Comparison of ENCODE assay signal across 21 mouse cellular contexts in the genomic region with DNA sequence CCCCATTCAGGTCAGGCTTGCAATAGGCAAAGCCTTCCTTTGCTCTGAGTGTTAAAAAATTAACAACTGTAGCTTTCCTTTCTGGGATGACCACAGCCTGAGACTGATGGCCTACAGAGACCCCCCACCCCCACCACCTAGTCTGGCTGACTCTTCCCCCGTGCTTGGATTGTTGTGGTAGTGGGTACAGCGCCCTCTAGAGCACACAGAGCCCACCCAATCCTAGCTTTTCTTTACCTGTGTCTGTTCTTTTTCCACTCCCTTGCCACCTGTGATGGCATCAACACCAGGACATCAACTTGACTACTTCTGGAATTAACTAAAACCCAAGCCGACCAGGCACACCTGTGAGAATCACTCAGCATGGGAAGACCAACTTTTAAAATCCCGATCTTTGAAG.
A peak's percentile ranks its signal among the peaks of the same experiment; 100 is the strongest.
DNase-seq lines count a peak whose midpoint lies in the region; ATAC-seq and TF ChIP-seq lines count a peak whose summit lies in the region.
"Had no signal": no experiment of that assay in that cellular context is flagged by ENCODE, and none has a peak within 500 bp of the region (broad histone marks: within the 10 kb centered on the region; RNA-seq: fewer than 3 reads in every experiment).

No protein-coding gene starts in this region.

- no peak overlapping the region for H3K27ac ChIP-seq in heart, adult 2 months
- H3K27ac ChIP-seq in lung, embryonic 14.5 days (ENCODE audit: low read depth) = no peak overlapping the region
- H3K27ac ChIP-seq: embryonic facial prominence, embryonic 10.5 days; gastrocnemius, adult 2 months; hindbrain, embryonic 13.5 days; limb, embryonic 10.5 days; liver, embryonic 13.5 days had no signal

- H3K4me3 ChIP-seq in heart, adult 2 months = no peak overlapping the region
- H3K4me3 ChIP-seq in lung, embryonic 14.5 days (ENCODE audit: low read depth, low read length) = no peak overlapping the region
- H3K4me3 ChIP-seq: embryonic facial prominence, embryonic 10.5 days; gastrocnemius, adult 2 months; hindbrain, embryonic 13.5 days; limb, embryonic 10.5 days; liver, embryonic 13.5 days had no signal

- no peak for ATAC-seq in lung, embryonic 14.5 days (ENCODE audit: insufficient read depth)
- ATAC-seq in CD4-positive, CD25-positive, alpha-beta regulatory T cell, adult 4 months = peak; percentile 51
- ATAC-seq: midbrain, embryonic 16.5 days had no signal

- no peak for TF ChIP-seq EP300 in heart, adult 2 months (IDR thresholded peaks at IDR 0.05; ENCODE audit: insufficient read depth, low read depth, low read length)

- H3K79me2 ChIP-seq in heart, adult 2 months (replicated peaks; ENCODE audit: control insufficient read depth, insufficient read depth, low read length) = no peaks in the 10 kb centered on the region

- no peaks in the 10 kb centered on the region for H3K36me3 ChIP-seq in heart, adult 2 months (ENCODE audit: control insufficient read depth, insufficient read depth, low read length)
- H3K36me3 ChIP-seq in lung, embryonic 14.5 days (ENCODE audit: insufficient read depth) = no peaks in the 10 kb centered on the region
- H3K36me3 ChIP-seq: embryonic facial prominence, embryonic 10.5 days; hindbrain, embryonic 13.5 days; limb, embryonic 10.5 days; liver, embryonic 13.5 days had no signal

- intact Hi-C loops in heart, adult 2 months (cut with DNase I) = no loop called here
- intact Hi-C loops in heart, postnatal 10 days (cut with DNase I) = no loop called here

- H3K4me2 ChIP-seq in lung, embryonic 14.5 days = no peak overlapping the region
- H3K4me2 ChIP-seq: hindbrain, embryonic 13.5 days; liver, embryonic 13.5 days had no signal

- H3K27me3 ChIP-seq in heart, adult 2 months (ENCODE audit: control insufficient read depth, insufficient read depth, low read length) = no peaks in the 10 kb centered on the region
- H3K27me3 ChIP-seq in lung, embryonic 14.5 days (ENCODE audit: insufficient read depth, low read length) = no peaks in the 10 kb centered on the region
- H3K27me3 ChIP-seq: liver, embryonic 13.5 days had no signal

- 0 out of 2 replicates have a peak, but pooled peaks have one; percentile 11 for TF ChIP-seq CTCF in heart, adult 2 months (IDR thresholded peaks at IDR 0.05)
- TF ChIP-seq CTCF in lung, embryonic 14.5 days (IDR thresholded peaks at IDR 0.05; ENCODE audit: low read depth) = peak; percentile 34; the same call in 1 of the 2 replicates

- no peak overlapping the region for H3K9ac ChIP-seq in heart, adult 2 months (ENCODE audit: low read depth, low read length)
- no peak overlapping the region for H3K9ac ChIP-seq in lung, embryonic 14.5 days
- H3K9ac ChIP-seq: hindbrain, embryonic 13.5 days; liver, embryonic 13.5 days had no signal

- no peak for DNase-seq in heart, adult 2 months
- DNase-seq in heart, postnatal 10 days = no peak
- DNase-seq in lung, embryonic 14.5 days = no peak
- no peak for DNase-seq in lung, adult 18-20 months
- peak; percentile 24 for DNase-seq in thymus, postnatal 14 days
- no peak for DNase-seq in frontal cortex, adult 2 months (ENCODE audit: extremely low spot score in 1 of 2, low spot score in 1 of 2)
- no peak for DNase-seq in urinary bladder, postnatal 36 days (ENCODE audit: low spot score in 2 of 2)
- DNase-seq: cerebellum, adult 8-10 months; gastrocnemius, adult 2 months; heart, adult 18-20 months; kidney, postnatal 36 days; layer of hippocampus, adult 9-11 months; liver, embryonic 13.5 days; lung, postnatal 10 days; retina, postnatal 1 day; right cerebral cortex, postnatal 4 days had no signal

- 68% methylated on average over 4 of the region's 4 CpGs for WGBS in heart, adult 2 months
- 40% methylated on average over 4 of the region's 4 CpGs for WGBS in lung, embryonic 14.5 days

- H3K9me3 ChIP-seq in lung, embryonic 14.5 days (ENCODE audit: low read depth, low read length) = no peaks in the 10 kb centered on the region
- H3K9me3 ChIP-seq: embryonic facial prominence, embryonic 10.5 days; hindbrain, embryonic 13.5 days; limb, embryonic 10.5 days; liver, embryonic 13.5 days had no signal

- TF ChIP-seq POLR2A in heart, adult 2 months (IDR thresholded peaks at IDR 0.05; ENCODE audit: insufficient read depth, low read depth, low read length) = no peak

- peaks cover 1% of the 10 kb centered on the region; the same call in 1 of the 2 replicates for H3K4me1 ChIP-seq in heart, adult 2 months (ENCODE audit: control insufficient read depth, insufficient read depth, low read length)
- H3K4me1 ChIP-seq in lung, embryonic 14.5 days (ENCODE audit: insufficient read depth) = peaks cover 7% of the 10 kb centered on the region
- H3K4me1 ChIP-seq: hindbrain, embryonic 13.5 days had no signal
